Mouse (Mus musculus) ES-Bruce4 (cell line): ENCODE measurements around the gene Ufl1.

ENCODE experiments used
- CTCF ChIP-seq: IDR thresholded peaks from one replicate; pipeline ENCODE4 v1.8.1; 2011; ENCODE audit warnings: low read depth, low read length
- EP300 ChIP-seq: IDR thresholded peaks from 2 replicates; pipeline ENCODE4 v1.6.1; 2011; ENCODE audit warnings: low read depth, low read length; ENCODE audit not compliant: insufficient read depth
- POLR2A ChIP-seq: IDR thresholded peaks from one replicate; pipeline ENCODE4 v1.8.1; 2011; ENCODE audit warnings: low read length; ENCODE audit not compliant: insufficient read depth

GRCm38 (mm10) chr4:25281671-25282038 is at the start of gene Ufl1:
- TF ChIP-seq CTCF (no peak), POLR2A (no peak), EP300 (0 out of 2 replicates have a peak, but pooled peaks have one; percentile 48)
